10 mouse cellular contexts compared by ENCODE assay signal in genomic region chr10:25111636-25112422, GRCm38 (mm10).
DNase-seq lines count a peak whose midpoint lies in the region; ATAC-seq lines count a peak whose summit lies in the region.
"Had no signal": no experiment of that assay in that cellular context is flagged by ENCODE, and none has a peak within 500 bp of the region (broad histone marks: within the 10 kb centered on the region; RNA-seq: fewer than 3 reads in every experiment).

No protein-coding gene starts in this region.

- H3K9ac ChIP-seq in lung, embryonic 15.5 days = no peak overlapping the region
- no peak overlapping the region for H3K9ac ChIP-seq in forebrain, embryonic 13.5 days
- H3K9ac ChIP-seq: liver, embryonic 14.5 days; stomach, embryonic 15.5 days had no signal

- intact Hi-C loops in left cerebral cortex, postnatal 4 days (cut with DNase I) = no loop called here

- H3K9me3 ChIP-seq in lung, embryonic 15.5 days = no peaks in the 10 kb centered on the region
- H3K9me3 ChIP-seq in forebrain, embryonic 13.5 days (replicated peaks) = no peaks in the 10 kb centered on the region
- H3K9me3 ChIP-seq: stomach, embryonic 15.5 days had no signal

- H3K4me3 ChIP-seq in lung, embryonic 15.5 days = no peak overlapping the region
- no peak overlapping the region for H3K4me3 ChIP-seq in forebrain, embryonic 13.5 days
- H3K4me3 ChIP-seq: stomach, embryonic 15.5 days had no signal

- H3K27ac ChIP-seq in lung, embryonic 15.5 days = peak overlapping the region; percentile 57; the same call in 1 of the 2 replicates
- no peak overlapping the region for H3K27ac ChIP-seq in forebrain, embryonic 13.5 days
- H3K27ac ChIP-seq: liver, embryonic 14.5 days; stomach, embryonic 15.5 days had no signal

- WGBS in lung, embryonic 15.5 days = 11% methylated on average over 11 of the region's 11 CpGs
- WGBS in forebrain, embryonic 13.5 days = 6% methylated on average over 11 of the region's 11 CpGs

- H3K27me3 ChIP-seq in lung, embryonic 15.5 days = no peaks in the 10 kb centered on the region
- H3K27me3 ChIP-seq in forebrain, embryonic 13.5 days = no peaks in the 10 kb centered on the region
- H3K27me3 ChIP-seq: stomach, embryonic 15.5 days had no signal

- H3K4me2 ChIP-seq in lung, embryonic 15.5 days = peak overlapping the region; percentile 29; the same call in 1 of the 2 replicates
- H3K4me2 ChIP-seq in forebrain, embryonic 13.5 days = no peak overlapping the region
- H3K4me2 ChIP-seq: stomach, embryonic 15.5 days had no signal

- DNase-seq in lung, adult 18-20 months = no peak
- DNase-seq in left cerebral cortex, postnatal 4 days = peak; percentile 69
- peak; percentile 45 for DNase-seq in yolk sac, embryonic 10.5 days (ENCODE audit: low spot score)
- DNase-seq in layer of hippocampus, adult 9-11 months = no peak
- no peak for DNase-seq in thymus, postnatal 10 days (ENCODE audit: low spot score in 2 of 2)
- no peak for DNase-seq in layer of hippocampus, postnatal 25 days (ENCODE audit: extremely low spot score in 1 of 2, low spot score in 1 of 2)

- H3K36me3 ChIP-seq in lung, embryonic 15.5 days = no peaks in the 10 kb centered on the region
- no peaks in the 10 kb centered on the region for H3K36me3 ChIP-seq in forebrain, embryonic 13.5 days (ENCODE audit: poor library complexity, severe bottlenecking)
- H3K36me3 ChIP-seq: stomach, embryonic 15.5 days had no signal

- peaks cover 8% of the 10 kb centered on the region for H3K4me1 ChIP-seq in lung, embryonic 15.5 days
- peaks cover 16% of the 10 kb centered on the region for H3K4me1 ChIP-seq in forebrain, embryonic 13.5 days
- H3K4me1 ChIP-seq: stomach, embryonic 15.5 days had no signal

- peak; percentile 52; the same call in 1 of the 2 replicates for ATAC-seq in lung, embryonic 15.5 days (ENCODE audit: borderline replicate concordance, extremely low read depth, low FRiP score, low TSS enrichment)
- peak; percentile 76 for ATAC-seq in forebrain, embryonic 13.5 days

Comparison
In these comparisons a context has a peak if more than half of its experiments do, and no peak if none do; other contexts are left out.
1. DNase-seq: peak in left cerebral cortex, postnatal 4 days (single experiment) and yolk sac, embryonic 10.5 days (single experiment); none in lung, adult 18-20 months (0 of 2), layer of hippocampus, adult 9-11 months (single experiment), thymus, postnatal 10 days (0 of 2) and layer of hippocampus, postnatal 25 days (0 of 2).